Mouse (Mus musculus): ENCODE data around the gene Cep70. TPM values are rescaled to one million over a fixed set of nuclear protein-coding genes. Genes with fewer than 3 reads are reported as not detected.

Cep70 gene
- total RNA-seq, 1 experiment from 2014 or later: 28.2 TPM

GRCm38 (mm10) chr9:99304296-99304695 is 61.1 kb downstream of the Cep70 start:
- no peak for ATAC-seq (ENCODE audit: extremely low read depth, insufficient number of reproducible peaks, low FRiP score, poor library complexity, severe bottlenecking)

- no peak for ATAC-seq (ENCODE audit: extremely low read depth, insufficient number of reproducible peaks, low FRiP score, poor library complexity, severe bottlenecking)
These were observed 63.1 kb downstream of the Cep70 start for GRCm38 (mm10) chr9:99306226-99306625.

DNA sequence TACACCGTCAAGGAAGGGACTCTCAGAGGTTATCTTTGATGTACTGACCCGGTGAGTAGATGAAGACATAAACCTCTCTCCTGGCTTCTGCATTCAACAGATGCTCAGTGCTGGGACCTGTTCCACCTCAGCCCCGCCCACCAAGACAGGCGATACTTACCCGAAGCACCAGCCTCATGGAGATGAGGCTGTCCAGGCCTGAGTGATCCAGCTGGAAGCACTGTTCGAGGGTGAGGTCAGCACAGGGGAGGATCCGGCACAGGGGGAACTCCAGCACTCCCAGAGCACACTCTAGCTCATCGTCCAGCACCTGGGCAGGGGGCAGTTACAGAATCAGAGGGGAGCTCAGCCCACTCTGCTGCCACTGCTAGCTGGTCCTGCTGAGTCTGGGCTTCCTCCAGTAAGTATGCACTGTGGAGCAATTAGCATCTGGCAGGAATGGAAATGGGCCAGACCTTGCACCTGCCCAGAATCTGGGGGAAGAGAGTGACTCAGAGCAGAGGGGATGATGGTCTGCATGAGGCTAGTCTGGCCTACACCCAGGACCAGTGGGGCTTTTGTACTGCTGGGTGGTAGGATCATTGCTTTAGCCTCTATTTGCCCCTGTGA is 76.3 kb downstream of the Cep70 start:
- ATAC-seq (ENCODE audit: extremely low read depth, insufficient number of reproducible peaks, low FRiP score, poor library complexity, severe bottlenecking): no peak

- ATAC-seq (ENCODE audit: extremely low read depth, insufficient number of reproducible peaks, low FRiP score, poor library complexity, severe bottlenecking): no peak
These were observed 76.8 kb downstream of the Cep70 start for GRCm38 (mm10) chr9:99320006-99320405.

- ATAC-seq (ENCODE audit: extremely low read depth, insufficient number of reproducible peaks, low FRiP score, poor library complexity, severe bottlenecking): no peak
These were observed 82.2 kb downstream of the Cep70 start for GRCm38 (mm10) chr9:99325208-99325929.

- ATAC-seq (ENCODE audit: extremely low read depth, insufficient number of reproducible peaks, low FRiP score, poor library complexity, severe bottlenecking): no peak
These were observed 82.8 kb downstream of the Cep70 start for GRCm38 (mm10) chr9:99325961-99326360.

- ATAC-seq (ENCODE audit: extremely low read depth, insufficient number of reproducible peaks, low FRiP score, poor library complexity, severe bottlenecking): no peak
These were observed 83.7 kb downstream of the Cep70 start for GRCm38 (mm10) chr9:99326881-99327280.

DNA sequence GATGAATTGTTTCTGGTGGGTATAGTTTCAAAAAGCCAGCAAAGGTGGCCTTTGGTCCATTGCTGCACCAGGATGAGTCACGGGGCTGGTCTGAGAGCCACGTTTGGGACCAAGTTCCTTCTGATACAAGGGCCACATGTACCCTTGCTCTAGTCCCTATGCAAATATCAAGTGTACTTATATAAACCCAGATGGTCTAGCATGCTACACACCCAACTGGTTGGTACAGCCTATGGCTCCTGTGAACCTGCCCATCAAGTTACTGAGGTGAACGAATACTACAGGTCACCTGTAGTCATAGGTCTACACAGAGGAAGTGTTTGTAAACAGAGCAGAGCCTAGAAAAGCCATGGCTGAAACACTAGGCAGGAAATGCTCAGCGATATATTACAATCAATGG is 93.4 kb downstream of the Cep70 start:
- no peak for ATAC-seq (ENCODE audit: extremely low read depth, insufficient number of reproducible peaks, low FRiP score, poor library complexity, severe bottlenecking)

GRCm38 (mm10) chr9:99338293-99338692 is 95.1 kb downstream of the Cep70 start:
- no peak for ATAC-seq (ENCODE audit: extremely low read depth, insufficient number of reproducible peaks, low FRiP score, poor library complexity, severe bottlenecking)

- no peak for ATAC-seq (ENCODE audit: extremely low read depth, insufficient number of reproducible peaks, low FRiP score, poor library complexity, severe bottlenecking)
These were observed 96.0 kb downstream of the Cep70 start for GRCm38 (mm10) chr9:99339182-99339581.

GRCm38 (mm10) chr9:99340126-99340525 is 97.0 kb downstream of the Cep70 start:
- no peak for ATAC-seq (ENCODE audit: extremely low read depth, insufficient number of reproducible peaks, low FRiP score, poor library complexity, severe bottlenecking)

DNA sequence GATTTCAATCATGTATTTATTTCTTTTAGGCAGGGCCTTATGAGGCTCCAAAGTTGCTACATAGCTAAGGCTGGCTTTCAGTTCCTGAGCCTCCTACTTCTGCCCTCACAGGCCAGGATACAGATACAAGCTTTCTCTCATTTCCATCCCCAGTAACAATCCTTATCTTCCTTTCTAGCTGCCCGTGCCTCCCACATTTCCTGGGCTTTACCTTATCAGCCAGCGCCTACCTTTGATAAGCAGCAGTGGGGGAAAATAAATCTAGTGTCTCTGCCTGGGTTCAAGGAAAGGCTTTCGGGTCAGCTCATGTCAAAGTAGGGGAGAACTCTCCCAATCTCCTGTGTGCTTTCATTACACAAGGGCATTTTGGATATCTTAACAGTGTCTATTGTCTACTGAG is 98.4 kb downstream of the Cep70 start:
- ATAC-seq (ENCODE audit: extremely low read depth, insufficient number of reproducible peaks, low FRiP score, poor library complexity, severe bottlenecking): no peak

- ATAC-seq (ENCODE audit: extremely low read depth, insufficient number of reproducible peaks, low FRiP score, poor library complexity, severe bottlenecking): no peak
These were observed 102.2 kb downstream of the Cep70 start for GRCm38 (mm10) chr9:99345351-99345792.

Other genes starting within 250 kb of the Cep70 start
- gene Gm1123, start 207.7 kb upstream of the Cep70 start, total RNA-seq (2017): not detected in 2 replicates
- gene Pik3cb, start 102.7 kb upstream of the Cep70 start, total RNA-seq (2017): 7.9 and 8.0 TPM in 2 replicates
- not detected in 2 replicates for gene Faiml, start 6.1 kb upstream of the Cep70 start, total RNA-seq (2017)
- gene Esyt3, start 115.2 kb downstream of the Cep70 start, total RNA-seq (2017): 0.81 TPM in 1 of 2 replicates, not detected in the other
- 0.12 and 0.47 TPM in 2 replicates for gene Mras, start 194.0 kb downstream of the Cep70 start, total RNA-seq (2017)
- gene Nme9, start 208.1 kb downstream of the Cep70 start, total RNA-seq (2017): not detected in 2 replicates

All from neutrophil, adult 5-6 weeks (primary cell).